In the genomic region with DNA sequence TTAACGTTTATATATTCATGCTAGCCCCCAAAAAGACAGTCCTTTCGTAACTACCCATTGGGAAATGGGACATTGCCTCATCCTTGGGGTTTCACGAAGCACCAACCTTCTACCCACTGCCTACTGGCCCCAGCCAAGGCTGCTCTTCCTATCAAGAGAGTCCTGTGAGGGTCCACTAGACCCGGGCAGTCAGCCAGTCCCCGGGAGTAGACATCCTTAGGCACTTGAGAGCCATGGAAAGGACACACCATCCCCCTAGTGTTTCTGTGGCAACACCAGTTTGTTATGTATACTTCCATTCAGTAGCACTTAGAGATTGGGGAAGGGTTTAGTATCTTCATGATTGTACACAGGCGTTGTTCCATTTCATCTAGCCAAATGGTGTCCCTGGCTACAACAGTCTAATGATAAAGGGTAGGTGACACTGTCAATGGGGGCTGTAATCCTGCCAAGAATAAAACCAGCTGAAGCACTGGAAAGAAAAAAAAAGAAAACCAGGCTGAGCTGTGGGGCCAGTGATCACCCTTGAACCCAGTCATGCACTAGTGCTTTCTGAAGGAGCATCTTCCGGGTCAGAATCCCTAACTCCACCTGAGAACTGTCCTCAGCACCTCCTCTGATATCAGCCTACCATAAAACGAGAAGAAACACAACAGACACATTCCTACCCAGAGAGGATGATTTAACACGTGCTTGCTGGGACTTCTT, we compare ENCODE assay signal across 8 mouse cellular contexts.
DNase-seq lines count a peak whose midpoint lies in the region; ATAC-seq and TF ChIP-seq lines count a peak whose summit lies in the region.

No protein-coding gene starts in this region.

- no peak overlapping the region for H3K9ac ChIP-seq in kidney, postnatal 0 days (ENCODE audit: low read depth, low read length)

- intact Hi-C loops in gastrocnemius, postnatal 36 days (cut with DNase I), result loop anchor here (5.0 to 10.0 kb wide), 2 partner anchors 173 to 240 kb away; no protein-coding TSS in a partner anchor

- no peak for ATAC-seq in kidney, postnatal 0 days (replicated peaks; ENCODE audit: low FRiP score, low read depth)

- H3K36me3 ChIP-seq in kidney, postnatal 0 days (ENCODE audit: insufficient read depth, low read length), result no peaks in the 10 kb centered on the region
- H3K36me3 ChIP-seq in macrophage (ENCODE audit: inconsistent target), result no peaks in the 10 kb centered on the region

- no peaks in the 10 kb centered on the region for H3K9me3 ChIP-seq in kidney, postnatal 0 days (replicated peaks; ENCODE audit: low read length)

- H3K4me3 ChIP-seq in kidney, postnatal 0 days (replicated peaks; ENCODE audit: low read depth, low read length), result no peak overlapping the region
- no peak overlapping the region for H3K4me3 ChIP-seq in macrophage (ENCODE audit: inconsistent target)

- H3K27ac ChIP-seq in kidney, postnatal 0 days, result peak overlapping the region; percentile 93
- H3K27ac ChIP-seq in macrophage, result peak overlapping the region; percentile 94

- H3K27me3 ChIP-seq in kidney, postnatal 0 days (ENCODE audit: insufficient read depth, low read length), result no peaks in the 10 kb centered on the region

- TF ChIP-seq CTCF in kidney, postnatal 0 days (IDR thresholded peaks at IDR 0.05; ENCODE audit: low read depth), result no peak

- DNase-seq in kidney, adult 9 months, result peak; percentile 63
- DNase-seq in kidney, adult 11 months, result no peak
- peak; percentile 81 to 85 for DNase-seq in heart, adult 18-20 months
- DNase-seq in kidney, postnatal 0 days (ENCODE audit: low spot score), result peak; percentile 40
- DNase-seq in urinary bladder, adult 18-20 months (ENCODE audit: low spot score in 2 of 2), result no peak
- DNase-seq in T-cell, adult 2 months (ENCODE audit: low spot score), result no peak
- no peak for DNase-seq in gastrocnemius, postnatal 36 days

- peaks cover 42% of the 10 kb centered on the region for H3K4me1 ChIP-seq in kidney, postnatal 0 days (replicated peaks; ENCODE audit: insufficient read depth, low read length)

- H3K79me2 ChIP-seq in macrophage (ENCODE audit: inconsistent target), result no peaks in the 10 kb centered on the region

- no peak overlapping the region for H3K4me2 ChIP-seq in kidney, postnatal 0 days (ENCODE audit: low read length)

- 60% methylated on average over 9 of the region's 9 CpGs for WGBS in kidney, postnatal 0 days
- WGBS in macrophage (ENCODE audit: missing documents), result 44% methylated on average over 9 of the region's 9 CpGs

Comparison
In these comparisons a context has a peak if more than half of its experiments do, and no peak if none do; other contexts are left out.
1. DNase-seq: peak in kidney, adult 9 months (single experiment), heart, adult 18-20 months (2 of 2) and kidney, postnatal 0 days (single experiment); none in kidney, adult 11 months (single experiment), urinary bladder, adult 18-20 months (0 of 2), T-cell, adult 2 months (single experiment) and gastrocnemius, postnatal 36 days (0 of 2).